Mouse (Mus musculus) MEL (cell line): ENCODE results near the gene Tlk1.

Experiments used
- CTCF ChIP-seq, 3 experiments: IDR thresholded peaks in 2 of 3; conservative IDR thresholded peaks in 1 of 3; 2 replicates each; pipeline ENCODE4 v1.5.1; 2011 to 2012; ENCODE audit warnings: low read length in 3 of 3, low read depth in 2 of 3, mild to moderate bottlenecking in 2 of 3, improper control_type of control experiment in 1 of 3, inconsistent platforms in 1 of 3, mixed read lengths in 1 of 3, moderate library complexity in 1 of 3; ENCODE audit not compliant: control insufficient read depth in 1 of 3, insufficient read depth in 1 of 3, poor library complexity in 1 of 3, severe bottlenecking in 1 of 3
- ELF1 ChIP-seq: IDR thresholded peaks from 2 replicates; pipeline ENCODE4 v1.6.1; 2014; ENCODE audit warnings: low read depth, mild to moderate bottlenecking, inconsistent platforms, low read length, improper control_type of control experiment, moderate library complexity
- EP300 ChIP-seq, 2 experiments: IDR thresholded peaks; 2 replicates each; pipeline ENCODE4 v1.6.1; 2011; ENCODE audit warnings: improper control_type of control experiment in 2 of 2, low read length in 2 of 2, low read depth in 1 of 2, mild to moderate bottlenecking in 1 of 2
- MAFK ChIP-seq: IDR thresholded peaks from 2 replicates; pipeline ENCODE4 v1.6.1; 2011; ENCODE audit warnings: low read depth, mild to moderate bottlenecking, low read length, improper control_type of control experiment, borderline replicate concordance
- ZMIZ1 ChIP-seq: IDR thresholded peaks from 2 replicates; pipeline ENCODE4 v1.6.1; 2012; ENCODE audit warnings: low read depth, mild to moderate bottlenecking, inconsistent platforms, low read length, improper control_type of control experiment, moderate library complexity

- TF ChIP-seq CTCF (IDR thresholded peaks at IDR 0.05 in 2 of 3, conservative IDR thresholded peaks at IDR 0.05 in 1 of 3; ENCODE audit: control insufficient read depth in 1 of 3, insufficient read depth in 1 of 3, low read depth in 2 of 3, low read length in 3 of 3, poor library complexity in 1 of 3, severe bottlenecking in 1 of 3) (no peak), ELF1 (no peak), ZMIZ1 (no peak), MAFK (no peak; the same call in 1 of the 2 replicates), EP300 (IDR thresholded peaks at IDR 0.05; ENCODE audit: low read depth in 1 of 2, low read length in 2 of 2) (no peak)
These were observed 6.3 kb upstream of the Tlk1 start for GRCm38 (mm10) chr2:70831709-70832350.
